Mouse (Mus musculus): ENCODE data around the gene Zcchc14.

Gene Zcchc14

GRCm38 (mm10) chr8:121649904-121650303 is 2.8 kb downstream of the Zcchc14 start:
- TF ChIP-seq GATA4 (IDR thresholded peaks at IDR 0.05; ENCODE audit: insufficient replicate concordance, low read length) = no peak

GRCm38 (mm10) chr8:121649423-121649822 is 3.3 kb downstream of the Zcchc14 start:
- TF ChIP-seq GATA4 (IDR thresholded peaks at IDR 0.05; ENCODE audit: insufficient replicate concordance, low read length) = no peak

- no peak for TF ChIP-seq GATA4 (IDR thresholded peaks at IDR 0.05; ENCODE audit: insufficient replicate concordance, low read length)
These were observed 4.2 kb downstream of the Zcchc14 start for GRCm38 (mm10) chr8:121648451-121648850.

- no peak for TF ChIP-seq GATA4 (IDR thresholded peaks at IDR 0.05; ENCODE audit: insufficient replicate concordance, low read length)
These were observed 5.0 kb downstream of the Zcchc14 start for GRCm38 (mm10) chr8:121647511-121648215.

- no peak for TF ChIP-seq GATA4 (IDR thresholded peaks at IDR 0.05; ENCODE audit: insufficient replicate concordance, low read length)
These were observed 9.3 kb downstream of the Zcchc14 start for GRCm38 (mm10) chr8:121643384-121643783.

GRCm38 (mm10) chr8:121642804-121643203 is 9.9 kb downstream of the Zcchc14 start:
- no peak for TF ChIP-seq GATA4 (IDR thresholded peaks at IDR 0.05; ENCODE audit: insufficient replicate concordance, low read length)

- no peak for TF ChIP-seq GATA4 (IDR thresholded peaks at IDR 0.05; ENCODE audit: insufficient replicate concordance, low read length)
These were observed 16.5 kb downstream of the Zcchc14 start for GRCm38 (mm10) chr8:121636180-121636579.

GRCm38 (mm10) chr8:121635534-121635933 is 17.2 kb downstream of the Zcchc14 start:
- no peak for TF ChIP-seq GATA4 (IDR thresholded peaks at IDR 0.05; ENCODE audit: insufficient replicate concordance, low read length)

- TF ChIP-seq GATA4 (IDR thresholded peaks at IDR 0.05; ENCODE audit: insufficient replicate concordance, low read length) = no peak
These were observed 20.3 kb downstream of the Zcchc14 start for GRCm38 (mm10) chr8:121632401-121632800.

- peak; percentile 62; the same call in 1 of the 2 replicates for TF ChIP-seq GATA4 (IDR thresholded peaks at IDR 0.05; ENCODE audit: insufficient replicate concordance, low read length)
These were observed 21.0 kb downstream of the Zcchc14 start for GRCm38 (mm10) chr8:121631645-121632071.

- no peak for TF ChIP-seq GATA4 (IDR thresholded peaks at IDR 0.05; ENCODE audit: insufficient replicate concordance, low read length)
These were observed 24.0 kb downstream of the Zcchc14 start for GRCm38 (mm10) chr8:121628681-121629080.

GRCm38 (mm10) chr8:121623043-121623442 is 29.7 kb downstream of the Zcchc14 start:
- TF ChIP-seq GATA4 (IDR thresholded peaks at IDR 0.05; ENCODE audit: insufficient replicate concordance, low read length) = no peak

GRCm38 (mm10) chr8:121621879-121622278 is 30.8 kb downstream of the Zcchc14 start:
- TF ChIP-seq GATA4 (IDR thresholded peaks at IDR 0.05; ENCODE audit: insufficient replicate concordance, low read length) = no peak

GRCm38 (mm10) chr8:121620801-121621516 is 31.7 kb downstream of the Zcchc14 start:
- TF ChIP-seq GATA4 (IDR thresholded peaks at IDR 0.05; ENCODE audit: insufficient replicate concordance, low read length) = 0 out of 2 replicates have a peak, but pooled peaks have one; percentile 51

- peak; percentile 84; the same call in 1 of the 2 replicates for TF ChIP-seq GATA4 (IDR thresholded peaks at IDR 0.05; ENCODE audit: insufficient replicate concordance, low read length)
These were observed 33.2 kb downstream of the Zcchc14 start for GRCm38 (mm10) chr8:121619401-121619995.

- no peak for TF ChIP-seq GATA4 (IDR thresholded peaks at IDR 0.05; ENCODE audit: insufficient replicate concordance, low read length)
These were observed 39.3 kb downstream of the Zcchc14 start for GRCm38 (mm10) chr8:121613419-121613818.

Data from liver, adult (tissue).